Mouse (Mus musculus): ENCODE measurements around the gene Pam16.

DNA sequence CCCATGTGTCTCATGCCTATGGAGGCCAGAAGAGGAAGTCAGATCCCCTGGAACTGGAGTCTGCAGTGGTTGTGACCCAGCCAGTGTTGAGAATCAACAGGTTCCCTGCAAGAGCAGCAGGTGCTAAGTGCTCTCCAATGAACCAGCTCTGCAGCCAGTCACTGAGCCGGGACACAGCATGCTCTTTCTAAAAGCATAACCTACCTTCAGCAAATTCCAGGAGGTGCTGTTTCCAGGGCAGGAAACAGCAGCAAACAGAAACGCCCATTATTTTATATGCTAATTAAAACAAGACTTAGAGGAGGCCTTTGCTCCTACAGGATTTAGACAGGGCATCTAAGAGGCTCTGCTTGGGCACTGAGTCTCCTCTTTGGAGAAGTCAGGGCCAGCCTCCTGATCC lies 48.8 kb downstream of the Pam16 start:
- no peak for TF ChIP-seq POLR2A (IDR thresholded peaks at IDR 0.05; ENCODE audit: borderline replicate concordance, insufficient read depth, low read length)
- TF ChIP-seq CTCF (IDR thresholded peaks at IDR 0.05; ENCODE audit: borderline replicate concordance, insufficient read depth, low read depth, low read length), result no peak

All from cerebellum, adult 2 months (tissue).